Mouse (Mus musculus): ENCODE measurements around the gene 4930453N24Rik. TPM values are rescaled to one million over a fixed set of nuclear protein-coding genes. Genes with fewer than 3 reads are reported as not detected.
A peak's percentile ranks its signal among the peaks of the same experiment; 100 is the strongest.

The 4930453N24Rik gene
- 10 to 100 TPM; 30.6 to 31.3 TPM for total RNA-seq (2021)
- long read RNA-seq, experiment 1, full-length matches to known transcripts: 14 of 16 reads
- long read RNA-seq, experiment 1, partial matches to known transcripts: 1 of 16 reads
- long read RNA-seq, experiment 1, other reads (novel, unspliced or antisense): 1 of 16 reads
- long read RNA-seq, experiment 2, full-length matches to known transcripts: 16 of 22 reads
- long read RNA-seq, experiment 2, partial matches to known transcripts: 1 of 22 reads
- long read RNA-seq, experiment 2, other reads (novel, unspliced or antisense): 5 of 22 reads

- DNase-seq (ENCODE audit: low spot score in 2 of 2): peak; percentile 70 to 74
Observed at GRCm38 (mm10) chr16:64770521-64771430, at the start of gene 4930453N24Rik. Gene 4930453N24Rik (minus strand): TSS chr16:64771161.

- no peak for DNase-seq (ENCODE audit: low spot score in 2 of 2)
Observed at GRCm38 (mm10) chr16:64817094-64817765, 46.3 kb upstream of the 4930453N24Rik start.

GRCm38 (mm10) chr16:64803041-64803440 lies 32.1 kb upstream of the 4930453N24Rik start:
- no peak for DNase-seq (ENCODE audit: low spot score in 2 of 2)

GRCm38 (mm10) chr16:64801638-64802037 lies 30.7 kb upstream of the 4930453N24Rik start:
- no peak for DNase-seq (ENCODE audit: low spot score in 2 of 2)

GRCm38 (mm10) chr16:64800393-64800792 lies 29.4 kb upstream of the 4930453N24Rik start:
- DNase-seq (ENCODE audit: low spot score in 2 of 2): no peak

- DNase-seq (ENCODE audit: low spot score in 2 of 2): no peak
Observed at GRCm38 (mm10) chr16:64794802-64795201, 23.8 kb upstream of the 4930453N24Rik start.

- DNase-seq (ENCODE audit: low spot score in 2 of 2): no peak
Observed at GRCm38 (mm10) chr16:64789706-64790105, 18.7 kb upstream of the 4930453N24Rik start.

GRCm38 (mm10) chr16:64775516-64775915 lies 4.6 kb upstream of the 4930453N24Rik start:
- no peak for DNase-seq (ENCODE audit: low spot score in 2 of 2)

GRCm38 (mm10) chr16:64771431-64771818 lies 464 bp upstream of the 4930453N24Rik start:
- no peak for DNase-seq (ENCODE audit: low spot score in 2 of 2)

- no peak for DNase-seq (ENCODE audit: low spot score in 2 of 2)
Observed at GRCm38 (mm10) chr16:64766696-64767300, 4.2 kb downstream of the 4930453N24Rik start.

- DNase-seq (ENCODE audit: low spot score in 2 of 2): no peak
Observed at GRCm38 (mm10) chr16:64759245-64759626, 11.7 kb downstream of the 4930453N24Rik start.

- no peak for DNase-seq (ENCODE audit: low spot score in 2 of 2)
Observed at GRCm38 (mm10) chr16:64758561-64759244, 12.3 kb downstream of the 4930453N24Rik start.

GRCm38 (mm10) chr16:64757666-64758400 lies 13.1 kb downstream of the 4930453N24Rik start:
- no peak for DNase-seq (ENCODE audit: low spot score in 2 of 2)

- DNase-seq (ENCODE audit: low spot score in 2 of 2): no peak
Observed at GRCm38 (mm10) chr16:64756321-64756720, 14.6 kb downstream of the 4930453N24Rik start.

- no peak for DNase-seq (ENCODE audit: low spot score in 2 of 2)
Observed at GRCm38 (mm10) chr16:64754743-64755139, 16.2 kb downstream of the 4930453N24Rik start.

GRCm38 (mm10) chr16:64753990-64754742 lies 16.8 kb downstream of the 4930453N24Rik start:
- no peak for DNase-seq (ENCODE audit: low spot score in 2 of 2)

- peak in 1 of 2 experiments; percentile 40 for DNase-seq (ENCODE audit: low spot score in 2 of 2)
Observed at GRCm38 (mm10) chr16:64748237-64748636, 22.7 kb downstream of the 4930453N24Rik start.

GRCm38 (mm10) chr16:64745089-64745488 lies 25.9 kb downstream of the 4930453N24Rik start:
- no peak for DNase-seq (ENCODE audit: low spot score in 2 of 2)

GRCm38 (mm10) chr16:64737289-64737688 lies 33.7 kb downstream of the 4930453N24Rik start:
- DNase-seq (ENCODE audit: low spot score in 2 of 2): no peak
